Mouse (Mus musculus): ENCODE data around the gene Cdr2l. TPM values are rescaled to one million over a fixed set of nuclear protein-coding genes. Genes with fewer than 3 reads are reported as not detected.

The Cdr2l gene
- polyA plus RNA-seq, 1 experiment: 21.5 TPM

DNA sequence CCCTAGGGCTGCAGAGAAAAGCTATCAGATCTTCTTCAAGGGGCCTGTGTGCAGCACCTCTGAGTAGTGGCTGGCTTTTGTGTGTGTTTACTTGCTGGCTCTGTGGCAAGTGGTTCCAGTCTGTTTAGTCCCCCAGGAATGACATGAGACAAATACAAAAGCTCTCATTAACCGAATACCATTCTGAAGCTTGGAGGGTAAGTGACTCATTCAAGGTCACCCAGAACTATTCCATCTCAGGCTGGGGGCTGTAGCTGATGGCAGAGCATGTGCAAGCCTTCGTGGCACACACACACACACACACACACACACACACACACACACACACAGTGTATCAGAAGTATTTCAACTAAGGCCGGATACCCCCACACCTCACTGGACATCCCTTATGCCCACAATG is 18.4 kb downstream of the Cdr2l start:
- TF ChIP-seq POLR2A (IDR thresholded peaks at IDR 0.05; ENCODE audit: extremely low read depth, insufficient read depth, low read length) (no peak), CTCF (IDR thresholded peaks at IDR 0.05; ENCODE audit: extremely low read depth, insufficient read depth, low read length) (no peak)
- peaks cover under 1% of the 10 kb centered on the region; the same call in 1 of the 2 replicates for H3K4me1 ChIP-seq (ENCODE audit: control insufficient read depth, insufficient read depth, low read length)
- H3K27ac ChIP-seq (ENCODE audit: insufficient read depth, low read length): peak overlapping the region; percentile 47; the same call in 1 of the 2 replicates
- H3K4me3 ChIP-seq (ENCODE audit: insufficient read depth, low read length): peak overlapping the region; percentile 23

DNA sequence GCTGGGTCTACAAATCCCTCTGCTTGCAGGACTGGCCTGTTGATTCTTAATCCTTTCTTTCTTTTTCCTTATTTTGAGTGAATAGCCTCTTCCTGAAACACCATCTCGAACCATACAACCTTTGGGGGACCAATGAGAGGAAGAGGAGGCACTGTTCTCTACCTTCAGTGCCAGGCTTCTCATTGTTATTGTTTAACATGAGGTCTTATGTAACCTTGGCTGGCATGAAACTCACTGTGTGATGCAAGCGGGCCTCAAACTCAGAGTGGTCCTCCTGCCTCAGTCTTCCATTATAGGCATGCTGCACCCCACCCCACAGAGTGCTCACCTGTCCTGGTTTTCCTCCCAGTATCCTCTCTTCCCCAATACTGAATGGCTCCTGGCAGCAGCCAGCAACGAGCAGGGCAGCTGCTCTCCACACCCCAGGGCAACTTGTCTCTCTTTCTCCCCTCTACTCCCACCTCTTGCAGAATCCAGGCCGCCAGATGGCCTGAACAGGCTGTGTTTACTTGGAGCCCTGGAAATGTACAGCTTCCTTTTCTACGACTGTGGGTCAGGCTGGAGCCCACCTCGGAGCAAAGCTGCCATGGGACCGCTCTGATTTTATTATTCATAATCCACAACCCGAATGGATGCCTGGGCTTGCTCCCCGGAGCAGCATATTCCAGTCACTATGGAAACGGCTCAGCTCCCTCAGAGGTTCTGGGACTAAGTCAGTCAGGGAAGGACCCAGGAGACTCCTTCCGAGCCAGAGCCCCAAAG is 19.1 kb downstream of the Cdr2l start:
- Histone ChIP-seq H3K4me1 (ENCODE audit: control insufficient read depth, insufficient read depth, low read length) (peaks cover 2% of the 10 kb centered on the region; the same call in 1 of the 2 replicates), H3K4me3 (ENCODE audit: insufficient read depth, low read length) (peak overlapping the region; percentile 23), H3K27ac (ENCODE audit: insufficient read depth, low read length) (peak overlapping the region; percentile 68)
- TF ChIP-seq CTCF (IDR thresholded peaks at IDR 0.05; ENCODE audit: extremely low read depth, insufficient read depth, low read length): no peak
- TF ChIP-seq POLR2A (IDR thresholded peaks at IDR 0.05; ENCODE audit: extremely low read depth, insufficient read depth, low read length): no peak

DNA sequence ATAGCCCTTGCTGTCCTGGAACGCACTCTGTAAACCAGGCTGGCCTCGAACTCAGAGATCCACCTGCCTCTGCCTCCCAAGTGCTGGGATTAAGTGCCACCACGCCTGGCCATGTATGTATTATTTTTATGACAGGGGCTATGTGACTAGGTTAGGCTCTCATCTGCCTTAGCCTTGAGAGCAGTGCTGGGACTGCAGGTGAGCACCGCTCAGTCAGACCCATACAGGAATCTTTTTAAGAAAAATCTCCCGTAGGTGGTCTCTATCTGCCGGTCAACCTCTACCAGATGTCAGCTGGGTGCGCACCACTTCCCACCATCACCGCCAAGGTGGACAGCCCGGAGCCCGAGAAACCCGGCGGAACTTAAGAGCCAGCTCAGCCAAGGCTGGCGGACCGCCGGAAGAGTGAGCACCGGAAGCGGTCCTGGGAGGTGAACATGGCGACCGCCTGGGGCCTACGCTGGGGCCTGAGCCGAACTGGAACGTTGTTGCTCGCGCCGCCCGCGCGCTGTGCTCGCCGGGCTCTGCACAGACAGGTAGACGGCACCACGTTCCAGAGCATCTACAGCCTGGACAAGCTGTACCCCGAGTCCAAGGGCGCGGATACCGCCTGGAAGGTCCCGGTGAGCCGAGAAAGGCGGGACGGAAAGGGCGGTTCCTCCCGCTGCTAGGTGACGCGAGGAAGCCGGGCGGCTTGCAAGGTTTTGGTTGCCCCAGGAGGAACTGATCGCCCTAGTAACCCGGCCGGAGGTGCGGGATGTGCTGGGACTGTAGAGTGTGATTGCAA is 21.8 kb downstream of the Cdr2l start, which contains the start of gene Mrpl58:
Gene Mrpl58, plus strand, starts transcription at position 415 of the 787 bp plus-strand sequence.
- Histone ChIP-seq H3K4me3 (ENCODE audit: insufficient read depth, low read length) (peak within 1 kb of the TSS; percentile 66), H3K4me1 (ENCODE audit: control insufficient read depth, insufficient read depth, low read length) (peaks cover 2% of the 10 kb centered on the region; the same call in 1 of the 2 replicates), H3K27ac (ENCODE audit: insufficient read depth, low read length) (peak within 1 kb of the TSS; percentile 95)
- TF ChIP-seq POLR2A (IDR thresholded peaks at IDR 0.05; ENCODE audit: extremely low read depth, insufficient read depth, low read length): peak; percentile 49; the same call in 1 of the 2 replicates
- no peak for TF ChIP-seq CTCF (IDR thresholded peaks at IDR 0.05; ENCODE audit: extremely low read depth, insufficient read depth, low read length)

DNA sequence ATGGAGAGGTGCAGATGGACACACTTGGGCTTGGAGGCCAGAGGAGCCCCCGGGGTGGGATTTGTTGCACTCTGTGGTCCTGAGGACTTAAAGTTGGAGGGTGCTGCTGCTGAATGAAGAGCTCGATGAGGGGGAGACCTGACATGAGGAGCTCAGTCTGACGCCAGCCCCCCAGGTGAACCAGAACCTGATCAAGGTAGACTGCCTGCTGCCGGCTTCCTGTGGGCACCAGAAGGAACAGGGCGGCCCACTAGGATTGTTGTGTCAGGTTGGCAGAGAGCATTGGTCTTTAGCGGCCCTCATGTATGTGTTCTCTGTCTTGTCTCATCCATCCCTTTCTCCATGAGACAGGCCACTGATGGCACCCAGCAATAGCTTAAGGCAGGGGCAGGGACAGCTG is 24.0 kb downstream of the Cdr2l start:
- peaks cover 2% of the 10 kb centered on the region; the same call in 1 of the 2 replicates for H3K4me1 ChIP-seq (ENCODE audit: control insufficient read depth, insufficient read depth, low read length)
- no peak overlapping the region for H3K27ac ChIP-seq (ENCODE audit: insufficient read depth, low read length)
- no peak overlapping the region for H3K4me3 ChIP-seq (ENCODE audit: insufficient read depth, low read length)
- TF ChIP-seq CTCF (IDR thresholded peaks at IDR 0.05; ENCODE audit: extremely low read depth, insufficient read depth, low read length) (no peak), POLR2A (IDR thresholded peaks at IDR 0.05; ENCODE audit: extremely low read depth, insufficient read depth, low read length) (no peak)

DNA sequence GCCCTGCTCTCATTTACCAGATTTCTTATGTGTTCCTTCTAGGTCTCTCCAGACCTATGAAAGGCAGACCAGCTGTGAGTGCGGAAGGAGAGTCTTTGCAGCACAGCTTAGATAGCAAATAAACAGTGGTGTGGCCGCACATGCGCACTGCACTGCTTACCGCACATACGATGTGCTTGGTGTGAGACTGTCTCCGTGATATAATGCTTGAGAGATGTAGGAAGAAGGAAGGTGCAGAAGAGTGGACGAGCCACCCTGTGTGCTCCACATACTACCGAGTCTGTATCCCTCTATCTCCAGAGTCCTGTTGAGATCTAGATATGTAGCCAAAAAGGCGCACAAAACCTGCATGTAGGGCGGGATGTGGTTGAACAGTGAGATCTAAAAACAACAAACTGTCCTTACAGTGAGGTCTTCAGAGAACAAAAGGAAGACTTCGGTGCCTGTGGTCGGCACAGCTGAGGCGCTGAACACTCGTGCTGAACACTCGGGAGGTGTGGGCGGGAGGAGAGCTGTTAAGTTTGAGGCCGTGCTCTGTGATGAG is 25.2 kb downstream of the Cdr2l start:
- Histone ChIP-seq H3K4me1 (ENCODE audit: control insufficient read depth, insufficient read depth, low read length) (peaks cover 2% of the 10 kb centered on the region; the same call in 1 of the 2 replicates), H3K4me3 (ENCODE audit: insufficient read depth, low read length) (no peak overlapping the region), H3K27ac (ENCODE audit: insufficient read depth, low read length) (no peak overlapping the region)
- TF ChIP-seq POLR2A (IDR thresholded peaks at IDR 0.05; ENCODE audit: extremely low read depth, insufficient read depth, low read length): no peak
- TF ChIP-seq CTCF (IDR thresholded peaks at IDR 0.05; ENCODE audit: extremely low read depth, insufficient read depth, low read length): no peak

DNA sequence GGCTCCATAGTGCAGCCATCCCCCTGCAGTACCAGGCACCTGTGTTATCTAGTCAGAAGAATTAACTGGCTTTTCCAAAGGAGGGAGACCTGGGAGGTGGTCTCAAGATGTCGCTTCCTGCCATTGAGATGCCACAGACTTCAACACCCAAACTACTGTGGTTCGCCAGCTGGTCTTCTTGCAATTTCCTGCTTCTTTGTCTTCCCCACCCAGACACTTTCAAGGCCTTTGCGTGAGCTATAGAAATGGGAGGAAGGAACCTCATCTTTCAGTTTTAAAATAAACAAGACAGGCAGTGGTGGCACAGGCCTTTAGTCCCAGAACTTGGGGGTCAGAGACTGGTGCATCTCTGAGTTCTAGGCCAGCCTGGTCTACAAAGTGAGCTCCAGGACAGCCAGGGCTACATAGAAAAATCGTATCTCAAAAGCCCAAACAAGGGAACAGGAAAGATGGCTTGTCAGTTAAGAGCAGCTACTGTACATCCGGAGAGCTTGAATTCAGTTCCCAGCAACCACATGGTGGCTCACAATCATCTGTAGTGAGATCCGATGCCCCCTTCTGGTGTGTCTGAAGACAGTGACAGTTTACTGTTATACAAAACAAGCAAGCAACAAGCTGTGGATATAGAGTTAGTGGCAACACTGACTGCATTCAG is 26.7 kb downstream of the Cdr2l start:
- H3K27ac ChIP-seq (ENCODE audit: insufficient read depth, low read length): no peak overlapping the region

DNA sequence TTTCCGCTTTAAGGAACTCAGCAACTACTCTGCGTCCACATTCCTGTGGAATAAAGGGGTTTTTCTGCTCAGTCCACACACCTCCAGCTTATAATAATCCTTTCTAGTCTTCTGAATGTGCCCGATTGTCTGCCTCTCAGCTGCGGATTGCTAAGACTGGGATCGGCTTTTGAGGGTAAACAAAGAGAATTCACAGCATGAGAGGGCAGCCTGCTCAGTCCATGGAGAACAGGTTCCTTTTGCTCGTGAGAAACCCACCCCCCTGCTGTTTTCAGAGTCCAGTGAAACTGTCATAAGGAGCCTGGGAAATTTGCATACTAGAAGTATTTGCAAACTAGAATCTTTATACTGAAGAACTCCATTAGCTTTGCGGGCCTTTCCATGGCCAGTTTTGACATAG is 27.8 kb downstream of the Cdr2l start:
- no peak overlapping the region for H3K4me3 ChIP-seq (ENCODE audit: insufficient read depth, low read length)
- no peak overlapping the region for H3K27ac ChIP-seq (ENCODE audit: insufficient read depth, low read length)
- TF ChIP-seq CTCF (IDR thresholded peaks at IDR 0.05; ENCODE audit: extremely low read depth, insufficient read depth, low read length): no peak
- no peak for TF ChIP-seq POLR2A (IDR thresholded peaks at IDR 0.05; ENCODE audit: extremely low read depth, insufficient read depth, low read length)
- H3K4me1 ChIP-seq (ENCODE audit: control insufficient read depth, insufficient read depth, low read length): peaks cover 2% of the 10 kb centered on the region; the same call in 1 of the 2 replicates

More for the DNA sequence above, 26.7 kb downstream of the Cdr2l start:
- TF ChIP-seq POLR2A (IDR thresholded peaks at IDR 0.05; ENCODE audit: extremely low read depth, insufficient read depth, low read length) (no peak), CTCF (IDR thresholded peaks at IDR 0.05; ENCODE audit: extremely low read depth, insufficient read depth, low read length) (0 out of 2 replicates have a peak, but pooled peaks have one; percentile 13)
- Histone ChIP-seq H3K4me1 (ENCODE audit: control insufficient read depth, insufficient read depth, low read length) (peaks cover 2% of the 10 kb centered on the region; the same call in 1 of the 2 replicates), H3K4me3 (ENCODE audit: insufficient read depth, low read length) (no peak overlapping the region)

DNA sequence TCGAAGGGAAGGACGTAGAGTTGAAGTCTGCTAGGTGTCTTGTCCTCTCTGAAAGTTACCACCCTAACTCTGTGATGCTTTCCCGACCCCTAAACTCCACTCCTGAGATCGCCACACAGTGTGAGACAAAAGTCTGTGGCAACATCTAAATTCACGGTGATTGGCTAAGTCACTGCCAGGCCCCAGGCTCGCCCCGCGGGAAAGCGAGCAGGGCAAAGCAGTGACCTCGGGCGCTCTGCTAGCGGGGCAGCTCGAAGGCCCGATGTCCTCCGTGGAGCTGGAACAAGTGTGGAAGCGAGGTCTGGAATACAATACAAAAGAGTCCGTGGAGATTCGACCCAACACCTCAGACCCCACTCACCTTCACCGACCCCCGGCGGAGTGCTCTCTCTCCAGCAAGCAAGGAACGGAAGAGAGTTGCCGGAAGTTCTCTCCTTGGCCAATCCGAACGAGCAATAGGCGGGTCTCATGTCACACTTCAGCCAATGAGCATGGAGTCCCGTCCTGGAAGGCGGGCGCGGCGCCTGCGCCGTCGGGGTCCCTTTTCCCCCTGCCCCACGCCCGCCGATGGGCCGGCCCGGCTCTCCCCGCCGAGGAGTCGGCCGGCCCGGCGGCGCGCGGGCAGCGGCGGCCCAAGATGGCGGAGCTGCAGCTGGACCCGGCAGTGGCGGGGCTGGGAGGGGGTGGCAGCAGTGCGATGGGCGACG is 38.0 kb downstream of the Cdr2l start, which contains the start of the genes Atp5h and Kctd2:
Gene Atp5h, minus strand, starts transcription at position 432 of the 707 bp plus-strand sequence.
Gene Kctd2, plus strand, starts transcription at position 598 of the 707 bp plus-strand sequence.
- TF ChIP-seq CTCF (IDR thresholded peaks at IDR 0.05; ENCODE audit: extremely low read depth, insufficient read depth, low read length) (no peak), POLR2A (IDR thresholded peaks at IDR 0.05; ENCODE audit: extremely low read depth, insufficient read depth, low read length) (peak; percentile 87)
- H3K27ac ChIP-seq (ENCODE audit: insufficient read depth, low read length): peak within 1 kb of the TSS; percentile 95
- H3K4me1 ChIP-seq (ENCODE audit: control insufficient read depth, insufficient read depth, low read length): peaks cover 5% of the 10 kb centered on the region; the same call in 1 of the 2 replicates
- peak within 1 kb of the TSS; percentile 82 for H3K4me3 ChIP-seq (ENCODE audit: insufficient read depth, low read length)

Data from cortical plate, adult 2 months (tissue).